Mouse (Mus musculus) liver, adult 2 months (tissue): ENCODE results near the gene Lmo7.

ENCODE experiments used
- CTCF ChIP-seq: fragments of 200-500 bp; IDR thresholded peaks from 2 replicates; pipeline ENCODE4 v1.5.1; 2011; ENCODE audit warnings: low read depth, low read length, control low read depth
- POLR2A ChIP-seq: fragments of 200-500 bp; IDR thresholded peaks from 2 replicates; pipeline ENCODE4 v1.6.1; 2011; ENCODE audit warnings: low read length, control low read depth; ENCODE audit not compliant: insufficient read depth; ENCODE audit errors: extremely low read depth

- TF ChIP-seq POLR2A (no peak), CTCF (no peak)
Measured at GRCm38 (mm10) chr14:101707088-101707487, 22.7 kb upstream of the Lmo7 start.
